Mouse (Mus musculus) ovary, postnatal 36 days (tissue): Measurements from ENCODE around the gene Tacc3.

Experiments used
- DNase-seq: peaks from one replicate; pipeline ENCODE4 v3.0.0; 2022; ENCODE audit warnings: low spot score, mixed read lengths

The Tacc3 gene

DNA sequence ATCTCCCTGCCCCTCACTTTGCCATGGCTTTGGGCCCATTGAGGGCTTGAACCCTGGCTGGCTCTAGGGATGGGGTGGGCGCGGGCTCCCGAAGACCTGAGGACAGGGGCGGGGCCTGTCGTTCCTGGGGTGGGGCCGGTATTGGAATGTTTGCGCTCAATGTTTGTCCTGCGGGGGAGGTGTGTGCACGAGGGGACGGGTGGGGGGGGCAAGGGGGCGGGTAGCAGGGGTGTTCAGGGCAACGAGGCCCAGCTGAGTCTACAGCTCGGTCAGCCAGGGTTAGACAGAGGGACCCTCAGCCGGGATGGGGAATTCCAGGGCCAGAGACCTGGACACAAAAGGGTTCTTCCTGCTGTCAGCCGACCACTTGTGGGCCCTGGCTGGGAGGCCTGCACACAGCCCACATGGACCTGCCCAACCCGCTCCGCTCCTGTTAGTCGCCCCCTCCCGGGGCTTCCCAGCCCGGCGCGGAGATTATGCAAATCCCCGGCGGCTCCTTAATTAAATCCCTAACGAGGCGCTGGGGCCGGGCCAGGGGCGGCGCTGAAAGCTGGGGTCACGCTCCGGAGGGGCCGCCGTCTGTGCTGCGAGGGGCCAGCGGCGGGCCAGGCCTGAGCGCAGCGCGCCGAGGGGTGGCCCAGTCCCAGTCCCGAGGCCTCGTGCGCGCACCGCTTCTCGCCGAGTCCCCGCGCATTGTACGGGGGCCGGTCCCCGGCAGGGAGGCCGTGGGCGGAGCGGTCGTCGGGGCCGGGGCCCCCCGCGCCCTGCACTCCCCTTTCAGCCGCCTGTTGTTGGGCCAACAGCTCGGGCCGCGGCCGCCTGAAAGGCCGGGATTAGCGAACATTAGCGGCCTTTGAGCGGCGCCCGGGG, 37.2 kb downstream of the Tacc3 start:
- peak; percentile 44 for DNase-seq

DNA sequence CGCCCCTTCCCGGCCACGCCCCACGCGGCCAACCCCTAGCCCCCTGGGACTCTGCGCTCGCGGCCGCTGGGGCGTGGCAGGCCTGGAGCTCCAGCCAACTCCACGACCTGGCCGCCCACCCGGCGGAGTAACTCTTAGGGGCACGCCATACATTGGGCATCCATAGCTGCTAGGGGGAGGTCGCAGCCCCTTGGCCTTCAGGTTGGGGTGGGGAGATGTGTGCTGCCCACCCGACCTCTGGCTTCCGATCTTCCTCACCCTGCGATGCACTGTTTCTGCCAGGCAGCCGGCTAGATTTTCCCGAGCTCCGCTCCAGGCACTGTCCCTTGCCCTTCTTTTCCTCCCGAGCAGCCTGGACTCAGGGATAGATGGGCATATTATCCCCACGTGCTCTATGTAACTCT, 37.8 kb downstream of the Tacc3 start:
- no peak for DNase-seq

DNA sequence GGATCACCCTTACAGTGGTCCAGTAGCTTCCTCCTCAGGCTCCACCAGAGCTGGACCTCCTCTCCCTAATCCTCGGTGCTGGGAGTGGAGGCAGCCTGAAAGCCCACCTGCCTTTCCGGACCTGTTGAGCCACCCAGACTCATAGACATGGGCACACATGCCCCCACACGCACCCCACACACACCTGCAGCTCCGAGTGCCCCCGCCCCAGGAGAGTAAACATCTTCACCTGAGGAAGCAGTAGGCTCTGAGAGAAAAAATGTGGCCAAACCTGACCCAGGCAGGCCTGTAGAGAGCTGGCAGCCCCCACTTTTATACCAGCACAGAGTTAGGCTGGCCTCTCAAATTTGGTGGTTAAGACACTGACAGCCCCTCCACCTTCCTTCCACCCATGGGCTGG, 38.5 kb downstream of the Tacc3 start:
- no peak for DNase-seq

DNA sequence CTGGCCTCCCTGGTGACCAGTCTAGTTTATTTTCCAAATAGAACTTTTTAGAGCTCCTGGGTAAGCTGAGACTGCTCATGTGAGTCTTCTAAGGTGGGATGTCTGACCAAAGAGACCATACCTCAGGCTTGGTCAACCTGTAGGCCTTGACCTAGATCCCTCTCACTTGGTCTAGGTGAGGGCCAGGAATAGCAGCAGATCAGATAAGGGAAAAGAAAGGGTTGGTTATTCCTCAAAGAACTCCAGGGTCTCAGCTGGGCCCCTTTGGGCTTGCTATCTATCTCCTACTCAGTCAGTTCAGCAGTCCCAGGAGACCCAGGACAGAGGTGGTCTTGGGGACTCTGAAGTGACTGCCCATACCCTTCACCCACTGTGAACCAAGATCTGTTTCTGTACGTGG, 39.6 kb downstream of the Tacc3 start:
- DNase-seq: no peak

DNA sequence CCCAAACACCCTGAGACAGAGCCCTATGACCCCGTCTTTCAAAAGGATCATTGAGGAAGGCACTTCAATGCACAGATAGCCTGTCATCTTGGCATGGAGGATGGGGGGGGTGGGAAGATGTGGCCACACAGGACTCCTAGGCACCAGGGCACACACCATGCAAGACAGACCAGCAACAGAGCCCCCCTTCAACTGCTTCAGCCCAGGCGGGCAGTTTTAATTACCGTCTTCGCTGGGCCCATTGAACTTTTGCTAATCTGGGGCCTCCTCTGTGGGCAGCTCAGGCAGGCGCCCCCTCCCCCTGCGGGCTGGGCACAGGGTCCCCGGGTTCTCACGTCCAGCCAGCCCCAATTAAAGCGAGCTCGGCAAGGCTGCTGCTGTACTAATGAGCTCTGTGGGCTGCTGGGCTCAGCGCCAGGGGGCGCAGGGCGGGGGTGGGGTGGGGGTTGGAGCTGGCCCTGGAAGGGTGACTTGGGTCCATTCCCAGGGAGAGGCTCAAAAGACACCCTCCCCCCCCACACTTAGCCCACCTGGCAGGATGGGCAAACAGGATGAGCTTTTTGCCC, 40.1 kb downstream of the Tacc3 start:
- DNase-seq: no peak

DNA sequence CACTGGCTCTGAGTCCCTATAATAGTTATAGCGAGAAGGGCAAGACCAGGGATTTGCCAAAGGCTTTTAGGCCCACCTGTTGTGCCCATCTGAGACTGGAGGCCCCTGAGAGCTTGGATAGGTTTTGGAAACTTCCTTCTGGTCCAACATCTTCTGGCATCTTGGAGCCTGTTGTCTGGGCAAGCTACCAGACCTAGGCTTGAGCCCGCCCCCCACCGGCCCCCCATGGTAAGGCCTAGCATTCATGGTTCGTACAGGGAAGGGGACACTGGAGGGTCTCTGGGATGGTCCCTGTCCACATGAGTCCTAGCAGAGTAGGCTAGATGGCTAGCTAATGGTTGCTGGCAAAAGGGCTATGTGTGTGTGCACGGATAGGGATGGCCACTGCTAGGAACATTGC, 40.7 kb downstream of the Tacc3 start:
- no peak for DNase-seq

DNA sequence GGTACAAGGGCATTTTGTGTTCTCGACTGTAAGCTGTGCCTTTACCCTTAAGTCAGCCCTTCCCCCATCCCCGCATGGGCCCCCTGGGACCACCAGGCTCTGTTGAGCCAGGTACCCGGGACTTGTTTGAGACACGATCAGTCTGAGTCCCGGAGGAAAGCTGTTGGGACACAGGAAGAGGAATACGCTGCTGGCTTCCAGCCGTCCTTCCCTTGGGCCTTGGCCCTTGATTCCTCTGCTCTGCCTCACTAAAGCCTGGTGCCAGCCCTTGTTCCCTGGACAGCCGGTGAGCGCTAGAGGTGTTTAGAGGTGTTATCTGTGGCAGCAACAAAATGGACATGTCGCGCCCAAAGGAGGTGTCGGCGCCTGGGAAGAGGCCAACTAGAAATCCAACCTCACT, 42.1 kb downstream of the Tacc3 start:
- no peak for DNase-seq

DNA sequence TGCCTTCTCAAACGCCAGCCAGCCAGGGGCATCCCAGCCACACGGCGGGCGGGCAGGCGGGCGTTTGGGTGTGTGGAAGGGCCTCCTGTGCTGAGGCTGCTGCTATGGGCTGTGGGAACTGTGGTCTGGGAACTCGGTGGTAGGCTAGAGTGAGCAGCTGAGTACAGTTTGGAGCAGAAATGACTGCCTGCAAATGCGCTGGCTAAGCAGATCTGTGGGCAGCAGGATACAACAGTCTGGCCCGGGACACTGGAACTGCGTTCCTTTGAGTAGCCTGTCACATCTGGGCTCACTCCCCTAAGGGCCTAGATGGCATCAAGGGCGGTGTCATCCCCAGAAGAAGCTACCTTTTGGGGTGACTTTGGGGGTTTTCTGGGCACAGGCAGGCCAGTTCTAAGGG, 43.9 kb downstream of the Tacc3 start:
- no peak for DNase-seq

DNA sequence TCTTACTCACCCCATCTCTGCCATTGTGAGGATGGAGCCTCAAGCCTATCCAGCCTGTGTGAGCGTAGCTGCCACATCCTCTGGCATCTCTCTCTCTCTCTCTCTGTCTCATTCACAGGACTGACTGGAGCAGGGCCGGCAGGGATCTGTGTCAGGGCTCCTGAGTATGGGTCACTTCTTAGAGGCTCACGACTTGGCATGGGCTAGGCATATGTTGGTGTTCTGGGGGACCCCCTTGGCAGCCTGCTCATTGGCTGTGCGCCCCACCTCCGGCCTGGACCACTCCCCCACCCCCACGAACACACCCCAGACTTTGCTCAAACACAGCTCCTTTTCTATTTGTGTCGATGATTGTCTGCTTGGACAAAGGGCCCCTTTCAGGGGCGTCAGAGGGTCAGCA, 46.1 kb downstream of the Tacc3 start:
- DNase-seq: no peak

DNA sequence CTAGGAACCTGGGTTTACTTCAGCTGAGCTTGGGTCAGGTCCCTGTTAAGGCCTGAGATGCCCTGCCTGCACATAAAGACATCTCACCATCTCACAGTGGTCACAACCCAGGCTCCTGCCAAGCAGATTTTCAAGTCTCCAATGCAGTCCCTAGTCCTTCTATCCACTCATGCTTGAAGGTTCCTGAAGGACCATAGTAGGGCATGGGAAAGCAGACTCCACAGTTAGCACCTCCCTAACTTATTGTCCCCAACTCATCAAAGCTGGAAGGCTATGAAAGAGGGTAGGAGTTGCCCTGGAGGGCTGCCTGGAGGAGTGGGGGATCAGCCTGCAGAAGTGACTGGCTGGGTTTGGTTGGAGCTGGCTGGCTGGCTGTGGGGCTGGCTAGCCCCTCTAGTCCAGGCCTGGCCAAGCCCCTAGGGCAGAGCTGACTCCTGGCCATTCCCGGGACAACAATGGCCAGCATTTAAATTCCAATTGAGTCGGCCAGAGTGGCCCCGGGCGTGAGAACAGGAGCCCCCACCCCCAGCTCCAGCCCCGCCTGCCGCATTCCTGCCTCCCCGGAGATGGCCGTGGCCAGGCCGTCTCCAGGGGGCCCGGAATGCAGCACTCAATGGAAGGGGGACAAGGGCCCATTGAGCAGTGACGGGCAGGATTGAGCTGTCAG, 47.1 kb downstream of the Tacc3 start:
- no peak for DNase-seq

DNA sequence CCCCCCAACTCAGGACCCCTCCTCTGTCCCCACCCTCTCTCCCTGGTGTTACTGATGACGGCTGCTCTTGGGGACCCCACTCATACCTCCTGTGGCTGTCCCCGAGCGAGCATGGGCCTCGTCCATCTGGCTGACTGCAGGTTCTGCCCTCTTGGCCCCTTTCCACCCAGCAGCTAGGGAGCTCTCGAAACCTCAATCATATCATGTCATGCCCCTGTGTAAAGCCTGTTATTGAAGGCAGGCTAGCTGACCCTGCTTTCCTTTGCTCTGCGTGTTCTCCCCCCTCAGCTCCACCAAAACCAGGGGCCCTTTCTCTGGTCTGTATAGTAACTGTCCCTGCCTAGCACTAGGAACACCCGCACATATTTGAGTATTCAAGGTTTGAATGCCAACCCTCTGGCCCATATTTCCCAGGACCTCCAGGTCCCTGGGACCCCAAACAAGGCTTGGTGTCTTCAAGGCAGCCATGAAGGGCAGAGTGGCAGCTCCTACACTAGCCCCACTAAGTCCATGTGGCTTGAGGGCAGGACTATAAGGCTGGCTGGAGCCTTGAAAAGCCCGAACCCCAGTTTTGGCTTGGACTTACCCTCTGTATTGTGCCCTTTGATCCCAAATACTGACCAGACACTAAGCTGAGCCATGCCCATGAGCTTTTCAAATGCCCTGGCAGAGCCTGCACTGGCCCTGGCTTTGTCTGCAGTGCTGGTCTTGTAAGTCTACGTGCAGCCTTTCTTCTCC, 47.9 kb downstream of the Tacc3 start:
- no peak for DNase-seq

DNA sequence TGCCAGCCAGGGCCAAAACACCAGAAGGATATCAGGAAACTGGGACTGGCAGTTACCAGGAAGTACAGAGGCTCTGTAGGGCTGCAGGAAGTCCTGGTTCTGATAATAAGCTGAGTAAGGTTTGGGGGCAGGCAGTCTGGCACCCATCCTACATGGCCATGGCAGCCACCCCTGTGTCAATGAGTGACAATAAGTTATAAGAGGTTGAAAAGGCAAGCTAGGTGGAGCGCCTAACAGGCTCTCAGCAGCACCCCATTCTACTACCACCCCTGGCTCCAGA, 48.4 kb downstream of the Tacc3 start:
- DNase-seq: no peak

DNA sequence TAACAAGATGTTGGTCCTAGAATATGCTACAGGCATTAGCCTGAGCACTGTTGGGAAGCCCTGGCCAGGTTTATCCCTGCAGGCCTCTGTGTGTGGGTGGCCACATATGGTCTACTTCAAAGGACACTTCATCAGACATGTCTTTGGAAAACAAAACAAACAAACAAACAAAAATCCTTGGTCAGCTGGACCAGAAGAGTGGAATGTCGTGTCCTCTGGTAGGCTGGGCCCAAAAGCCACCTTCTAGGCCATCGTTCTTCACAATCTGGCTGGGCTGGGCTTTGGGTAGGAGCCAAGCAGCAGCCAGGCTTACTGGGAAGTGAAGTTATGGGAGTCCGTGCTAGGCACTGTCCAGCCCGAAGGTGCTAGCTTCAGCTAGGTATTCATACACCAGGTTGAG, 49.2 kb downstream of the Tacc3 start:
- DNase-seq: no peak

DNA sequence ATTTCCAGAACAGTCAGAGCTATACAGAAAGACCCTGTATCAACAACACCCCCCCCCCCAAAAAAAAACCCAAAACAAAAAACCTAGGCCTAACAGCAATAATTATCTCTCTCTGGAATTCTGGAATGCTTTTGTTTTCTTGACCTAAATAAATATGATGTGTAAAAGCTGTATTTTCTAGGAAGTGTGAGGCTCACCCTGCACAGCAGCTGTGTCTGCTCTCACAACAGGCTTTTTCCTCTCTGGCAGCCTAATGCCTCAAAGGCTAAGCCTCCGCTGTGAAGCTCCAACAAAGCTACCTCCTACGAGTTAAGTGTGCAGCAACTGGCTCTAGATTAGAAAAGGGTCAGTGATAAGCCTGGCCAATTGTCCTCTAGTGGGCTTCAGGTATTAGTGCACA, 51.1 kb downstream of the Tacc3 start:
- DNase-seq: no peak

DNA sequence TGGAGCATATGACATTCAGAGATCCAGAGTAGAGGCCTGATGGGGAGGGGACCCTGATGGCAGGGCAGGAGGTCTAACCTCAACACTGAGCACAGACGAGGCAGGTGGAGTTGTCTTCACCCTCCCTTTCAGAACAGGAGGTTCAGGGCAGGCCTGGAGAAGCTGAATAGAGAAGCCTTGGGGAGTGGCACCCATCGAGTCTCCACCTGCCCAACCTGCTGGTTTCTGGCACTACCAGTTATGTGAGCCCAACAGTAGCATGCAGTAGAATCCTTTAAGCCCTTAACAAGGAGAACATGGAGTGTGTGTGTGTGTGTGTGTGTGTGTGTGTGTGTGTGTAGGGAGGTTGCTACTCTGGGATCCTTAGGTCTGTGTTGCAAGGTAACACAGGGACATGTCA, 54.6 kb downstream of the Tacc3 start:
- DNase-seq: no peak

DNA sequence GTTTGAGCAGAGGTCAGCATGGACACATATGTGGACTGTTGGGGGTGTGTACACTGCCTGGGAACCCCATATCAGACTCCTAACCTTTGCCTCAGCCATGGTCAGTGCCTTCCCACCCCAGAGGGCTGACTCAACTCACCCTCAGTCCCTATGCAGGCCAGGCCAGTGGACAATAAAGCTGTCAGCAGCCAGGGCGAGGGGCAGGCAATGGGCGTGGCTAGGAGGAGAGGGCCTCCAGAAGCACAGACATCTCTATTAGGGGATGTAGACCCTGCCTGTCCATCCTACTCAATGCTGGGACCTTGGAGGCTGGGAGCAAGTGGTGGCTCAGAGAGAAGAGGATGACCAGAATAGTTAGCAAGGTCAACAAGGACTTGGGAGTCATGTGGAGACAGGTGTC, 57.3 kb downstream of the Tacc3 start:
- no peak for DNase-seq

DNA sequence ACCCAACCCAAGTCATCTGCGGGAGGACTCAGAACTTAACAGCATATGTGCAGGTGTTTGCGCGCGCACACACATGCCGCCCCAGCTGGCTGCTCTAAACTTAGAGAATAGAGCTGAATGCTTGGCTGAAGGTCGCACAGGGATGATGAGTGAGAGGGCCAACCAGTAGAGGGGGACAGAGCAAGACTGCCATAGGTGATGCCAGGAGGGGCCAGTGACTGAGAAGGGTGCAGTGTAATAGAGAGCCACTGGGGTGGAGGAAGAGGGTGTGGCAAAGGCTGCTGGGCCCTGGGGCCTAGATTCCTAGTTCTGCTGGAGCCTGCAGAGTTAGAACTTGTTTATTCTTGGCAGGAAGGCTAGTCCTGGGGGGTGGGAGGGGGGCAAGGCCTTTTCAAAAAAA, 58.5 kb downstream of the Tacc3 start:
- DNase-seq: no peak

DNA sequence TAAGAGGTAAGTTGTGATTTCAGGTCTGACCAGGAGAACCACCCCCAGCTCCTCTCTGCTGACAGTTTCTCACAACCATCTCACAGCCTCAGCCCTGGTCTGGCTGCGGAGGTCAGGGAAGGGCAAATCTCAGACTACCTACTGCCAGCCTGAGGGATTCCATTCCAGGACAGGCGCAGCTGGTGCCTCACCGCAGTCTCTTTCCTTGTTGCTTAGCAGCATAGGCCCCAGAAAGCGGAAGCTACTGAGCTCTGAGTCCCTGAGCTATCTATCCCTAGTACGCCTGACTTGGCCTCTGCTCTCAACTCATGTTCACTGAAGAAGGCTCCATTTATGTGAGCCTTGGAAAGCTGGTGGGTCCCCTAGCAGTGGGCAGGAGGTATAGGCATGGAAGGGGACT, 60.5 kb downstream of the Tacc3 start:
- no peak for DNase-seq

DNA sequence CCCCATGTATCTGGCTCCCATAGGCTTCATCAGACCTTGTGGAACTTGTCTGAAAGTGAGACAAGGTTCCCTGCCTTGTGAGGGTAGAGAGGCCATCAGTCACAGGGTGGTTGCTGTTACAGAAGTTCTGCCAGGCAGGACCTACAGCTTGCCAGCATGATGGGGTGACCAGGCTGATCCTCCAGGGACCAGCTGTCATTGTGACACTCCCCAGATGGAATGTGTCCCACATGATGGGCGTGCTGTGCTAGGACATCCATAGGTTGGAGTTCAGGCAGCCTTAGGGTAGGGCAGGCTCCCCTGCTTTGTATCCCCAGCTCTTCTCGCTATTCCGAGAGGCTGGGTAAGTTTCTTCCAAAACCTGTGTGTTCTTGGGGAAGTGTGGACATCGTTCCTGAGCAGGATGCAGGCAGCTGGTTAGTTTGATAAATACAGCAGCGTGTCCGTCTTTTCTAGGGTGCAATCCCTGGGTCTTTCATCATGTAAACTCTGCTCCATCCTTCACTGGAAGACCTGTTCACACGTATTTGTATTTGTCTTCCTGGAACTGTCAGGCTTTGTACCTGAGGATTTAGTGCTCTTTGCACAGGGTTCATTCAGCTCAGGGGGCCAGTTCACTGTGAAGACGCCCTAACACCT, 63.0 kb downstream of the Tacc3 start:
- DNase-seq: no peak

DNA sequence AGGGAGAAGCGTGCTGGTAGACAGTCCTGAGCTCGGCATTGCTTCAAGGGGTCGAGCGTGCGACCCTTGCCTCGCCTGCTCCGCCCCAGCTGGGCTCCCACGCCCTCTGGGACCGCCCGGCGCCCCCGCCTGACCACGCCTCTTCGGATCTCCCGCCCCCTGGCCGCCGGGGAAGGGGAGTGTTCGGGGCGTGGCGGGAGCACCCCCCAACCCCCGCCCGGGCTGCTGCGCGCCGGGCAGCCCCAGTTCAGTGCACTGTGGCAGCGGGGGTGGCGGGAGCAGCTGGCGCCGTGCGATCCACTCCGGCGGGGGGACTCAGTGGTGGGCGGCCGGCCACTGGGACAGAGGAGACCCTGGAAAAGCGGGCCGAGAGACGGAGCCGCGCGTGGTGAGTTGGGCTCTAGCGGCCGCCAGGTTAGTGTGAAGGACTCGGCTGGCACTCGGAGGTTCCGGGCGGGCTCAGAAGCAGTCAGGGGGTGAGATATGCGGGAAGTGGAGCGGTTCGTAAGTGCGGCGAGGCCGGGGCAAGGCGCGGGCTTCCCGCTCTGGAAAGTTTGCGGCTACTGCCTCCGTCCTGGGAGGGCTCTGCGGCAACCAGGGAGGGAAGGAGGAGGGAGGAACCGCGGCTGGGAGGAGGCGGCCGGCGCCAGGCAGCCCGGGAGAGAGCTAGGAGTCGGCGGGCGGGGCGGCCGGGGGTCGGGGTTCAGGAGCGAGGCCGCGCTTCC, 63.8 kb downstream of the Tacc3 start, which contains the start of gene Fgfr3:
Gene Fgfr3 (plus strand): TSS at position 134 of the 725 bp plus-strand sequence.
- DNase-seq: peak; percentile 77

DNA sequence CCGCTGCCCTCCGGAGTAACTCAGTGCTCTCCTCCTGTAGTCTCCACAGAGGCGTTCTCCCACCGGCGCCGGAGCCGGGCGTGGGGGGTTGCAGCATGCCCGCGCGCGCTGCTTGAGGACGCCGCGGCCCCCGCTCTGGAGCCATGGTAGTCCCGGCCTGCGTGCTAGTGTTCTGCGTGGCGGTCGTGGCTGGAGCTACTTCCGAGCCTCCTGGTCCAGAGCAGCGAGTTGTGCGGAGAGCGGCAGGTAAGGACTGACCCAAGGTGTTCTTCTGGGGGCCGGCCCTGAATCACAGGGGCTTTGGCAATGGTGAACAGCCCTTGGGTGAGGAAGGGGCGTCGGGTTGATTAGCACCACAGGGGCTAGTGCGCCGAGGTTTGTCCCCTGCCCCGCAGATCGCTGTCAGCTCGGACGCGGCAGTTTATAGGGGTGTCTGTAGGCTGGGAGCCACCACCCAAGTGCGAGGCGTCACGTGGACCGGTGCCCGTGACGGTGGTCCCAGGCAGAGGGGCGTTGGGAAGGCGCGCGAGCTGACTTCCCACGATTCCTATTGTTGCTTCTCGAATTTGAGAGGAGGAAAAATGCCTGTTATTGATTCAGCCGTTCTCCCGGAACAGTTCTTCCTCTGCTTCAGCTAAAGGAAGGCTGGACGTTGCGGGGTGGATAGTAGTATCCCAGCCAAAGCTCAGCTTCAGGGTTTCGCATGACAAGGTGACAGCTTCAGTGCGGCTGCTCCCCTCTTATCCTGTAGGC, 64.5 kb downstream of the Tacc3 start:
- no peak for DNase-seq
